Mouse (Mus musculus) adrenal gland, postnatal 14 days (tissue): ENCODE results near the gene Prdm10. TPM values are rescaled to one million over a fixed set of nuclear protein-coding genes. Genes with fewer than 3 reads are reported as not detected.

Source experiments
- DNase-seq: peaks from one replicate; pipeline ENCODE4 v3.0.0; 2021; ENCODE audit warnings: mixed read lengths
- total RNA-seq: library from RNA; stranded (reverse); gene quantifications from 2 replicates; pipeline ENCODE4 v1.2.3, GENCODE M21; 2021

Prdm10 gene
- total RNA-seq, 1 experiment from 2014 or later: 8.0 TPM

DNA sequence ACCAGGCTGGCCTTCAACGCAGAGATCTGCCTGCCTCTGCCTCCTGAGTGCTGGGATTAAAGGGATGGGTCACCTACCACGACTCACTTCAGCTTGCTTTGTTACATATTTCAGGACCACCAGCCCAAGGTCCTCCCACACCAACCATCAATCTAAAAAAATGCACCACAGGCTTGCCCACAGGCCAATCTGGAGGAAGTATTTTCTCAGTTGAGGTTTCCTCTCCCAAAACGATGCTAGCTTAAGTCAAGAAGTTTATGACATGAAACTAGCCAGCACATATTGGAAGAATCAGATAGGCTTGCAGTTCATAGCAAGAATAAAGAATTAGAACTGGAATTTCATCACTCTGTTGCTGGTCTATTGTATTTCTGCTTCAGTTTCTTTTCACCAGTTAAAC is 24.0 kb downstream of the Prdm10 start:
- no peak for DNase-seq

DNA sequence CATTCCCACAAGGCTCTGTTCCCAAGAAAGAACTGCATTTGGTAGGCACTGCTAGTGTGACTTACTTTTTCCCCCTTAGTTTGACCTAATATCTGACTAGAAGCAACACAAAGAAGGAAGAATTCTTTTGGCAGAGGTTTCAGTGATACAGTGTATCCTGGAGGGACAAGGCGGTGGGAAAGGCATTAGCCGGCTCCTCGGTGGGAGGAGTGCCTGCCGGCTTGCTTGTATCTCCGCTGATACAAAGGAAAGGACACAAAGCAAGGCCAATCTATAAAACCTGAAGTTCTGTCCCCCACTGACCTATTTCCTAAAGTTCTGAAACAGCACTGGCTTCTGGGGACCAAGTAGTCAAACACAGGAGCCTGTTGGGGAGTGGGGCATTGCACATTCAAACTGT is 24.8 kb downstream of the Prdm10 start:
- no peak for DNase-seq

DNA sequence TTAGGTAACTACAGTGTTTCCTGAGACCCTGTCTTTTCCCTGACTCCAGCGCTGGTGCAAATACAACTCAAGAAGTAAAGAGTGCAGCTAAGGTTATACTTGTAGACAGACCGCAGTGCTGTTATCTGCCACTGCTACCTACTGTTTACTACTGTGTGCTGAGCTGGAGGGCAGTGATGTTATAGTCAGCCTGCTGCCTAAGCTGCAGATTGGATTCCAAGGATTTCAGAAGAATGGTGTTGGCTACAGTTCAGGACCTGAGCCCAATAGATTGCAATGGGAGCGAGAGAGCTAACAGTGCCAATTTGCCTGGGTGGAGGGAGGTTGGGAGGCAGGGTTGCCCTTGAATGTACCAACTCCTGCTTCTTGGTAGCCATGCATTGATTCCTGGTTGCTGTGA is 25.5 kb downstream of the Prdm10 start:
- peak; percentile 65 for DNase-seq

DNA sequence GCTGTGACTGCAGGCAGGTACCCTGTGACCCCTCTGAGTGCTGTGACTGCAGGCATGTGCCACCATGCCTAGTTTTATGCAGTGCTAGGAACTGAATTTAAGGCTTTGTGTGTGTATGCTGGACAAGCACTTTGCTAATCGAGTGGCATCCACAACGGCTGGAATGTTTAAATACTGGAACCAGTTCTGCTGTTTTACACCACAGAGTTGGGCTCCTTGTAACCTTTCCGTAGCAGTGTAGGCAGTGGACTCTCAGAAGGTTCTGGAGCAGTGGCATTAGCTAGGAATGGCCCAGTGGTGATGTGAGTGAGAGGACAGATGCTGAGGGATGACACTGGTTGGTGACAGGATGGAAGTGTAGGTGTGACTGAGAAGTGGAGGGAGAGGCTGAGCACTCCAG is 26.9 kb downstream of the Prdm10 start:
- DNase-seq: no peak

DNA sequence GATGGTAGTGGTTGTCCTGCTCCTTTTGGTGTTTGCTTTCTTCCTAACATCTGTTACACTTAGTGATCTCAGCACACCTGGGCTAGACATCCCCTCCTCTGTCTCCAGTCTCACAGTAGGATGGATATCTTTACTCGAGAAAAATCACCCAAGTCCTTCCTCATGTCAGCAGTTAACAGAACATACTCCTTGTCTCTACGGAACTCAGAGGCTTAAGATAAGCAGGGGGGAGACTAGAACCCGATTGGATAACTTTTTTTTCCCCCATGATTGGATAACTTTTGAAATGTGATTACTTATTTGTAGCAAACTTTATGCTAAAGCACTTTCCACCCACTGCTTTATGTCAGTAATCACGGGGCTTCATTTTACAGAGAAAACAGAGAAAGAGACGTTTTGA is 28.7 kb downstream of the Prdm10 start:
- no peak for DNase-seq

DNA sequence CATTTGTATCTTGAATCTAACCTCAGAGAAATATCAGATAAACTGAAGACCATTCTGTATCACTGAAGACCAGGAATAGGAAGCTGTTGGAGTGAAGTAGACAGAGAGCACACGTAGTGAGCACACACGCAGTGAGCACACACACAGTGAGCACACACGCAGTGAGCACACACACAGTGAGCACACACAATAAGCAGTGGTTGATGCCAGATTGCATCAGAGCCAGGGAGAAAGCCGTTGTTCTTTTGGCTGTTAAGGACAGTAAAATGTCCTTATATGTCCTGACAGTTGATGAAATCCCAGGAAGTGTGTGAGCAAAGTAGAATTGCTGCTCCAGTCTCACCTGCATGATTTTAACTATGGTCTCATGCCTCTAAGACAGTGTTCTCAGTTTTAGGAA is 30.3 kb downstream of the Prdm10 start:
- DNase-seq: no peak

DNA sequence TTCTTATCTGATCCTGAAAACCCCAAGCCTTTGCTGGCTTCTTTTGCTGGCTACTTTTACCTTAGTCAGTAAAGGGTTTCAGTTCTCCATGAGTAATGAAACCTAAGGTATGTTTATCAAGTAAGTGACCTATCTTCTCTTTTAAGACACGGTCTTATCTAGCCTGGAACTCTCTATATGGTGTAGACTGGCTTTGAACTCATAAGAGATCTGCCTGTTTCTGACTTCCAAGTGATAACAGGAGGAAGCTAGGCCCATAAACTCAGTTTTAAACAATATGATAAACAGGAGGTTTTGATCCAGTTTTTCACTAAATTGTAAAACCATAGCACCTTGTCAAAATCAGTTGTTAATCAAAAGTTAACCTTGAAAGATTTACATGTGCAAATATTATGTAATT is 33.5 kb downstream of the Prdm10 start:
- no peak for DNase-seq

DNA sequence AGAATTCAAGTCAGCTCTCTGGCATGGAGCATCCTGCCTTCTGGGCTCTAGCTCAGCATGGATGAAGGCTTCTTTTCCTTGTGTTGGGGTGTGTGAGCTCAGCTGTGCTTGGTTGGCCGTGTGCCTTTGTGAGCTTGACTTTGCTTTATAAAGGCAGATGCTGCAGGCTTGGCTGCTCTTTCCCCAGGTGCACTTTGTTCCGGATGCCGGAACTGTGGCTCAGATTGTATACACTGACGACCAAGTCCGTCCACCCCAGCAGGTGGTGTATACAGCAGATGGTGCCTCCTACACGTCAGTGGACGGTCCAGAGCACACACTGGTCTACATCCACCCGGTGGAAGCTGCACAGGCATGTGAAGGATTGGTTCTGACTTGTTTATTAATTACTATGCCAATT is 35.6 kb downstream of the Prdm10 start:
- DNase-seq: no peak

DNA sequence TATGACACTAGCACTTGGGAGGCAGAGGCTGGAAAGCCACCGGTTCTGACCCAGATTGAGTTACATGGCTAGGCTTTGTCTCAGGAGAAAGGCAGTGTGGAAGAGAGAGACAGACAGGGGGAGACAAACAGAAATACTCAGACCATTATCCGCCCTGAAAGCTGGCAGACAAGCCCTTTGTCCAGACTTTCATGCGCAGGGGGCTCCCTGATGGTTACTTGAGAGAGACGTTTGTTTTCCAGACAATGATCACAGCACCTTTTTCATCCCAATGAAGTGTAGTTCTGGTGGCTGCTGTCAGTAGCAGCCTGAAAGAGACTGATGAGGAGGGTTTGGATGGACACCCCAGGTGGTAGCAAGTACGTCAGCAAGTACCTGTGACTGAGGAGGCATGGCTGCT is 38.6 kb downstream of the Prdm10 start:
- DNase-seq: no peak

DNA sequence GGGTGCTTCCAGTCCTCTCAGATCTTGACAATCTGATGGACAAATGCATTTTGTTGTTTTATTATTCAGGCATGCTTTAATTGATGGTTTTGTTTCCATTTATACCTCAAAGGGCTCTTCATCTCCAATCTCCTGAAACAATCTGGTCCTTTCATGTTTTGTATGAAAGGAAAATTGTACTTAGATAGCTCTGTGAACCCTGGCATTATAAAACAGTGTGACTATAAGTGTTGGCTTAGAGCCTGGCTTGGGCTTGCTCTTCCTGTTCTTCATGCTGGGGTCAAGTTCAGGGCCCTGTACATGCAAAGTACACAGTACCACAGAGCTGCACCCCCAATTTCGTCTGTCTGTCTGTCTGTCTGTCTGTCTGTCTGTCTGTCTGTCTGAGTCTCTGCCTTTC is 40.4 kb downstream of the Prdm10 start:
- DNase-seq: no peak

DNA sequence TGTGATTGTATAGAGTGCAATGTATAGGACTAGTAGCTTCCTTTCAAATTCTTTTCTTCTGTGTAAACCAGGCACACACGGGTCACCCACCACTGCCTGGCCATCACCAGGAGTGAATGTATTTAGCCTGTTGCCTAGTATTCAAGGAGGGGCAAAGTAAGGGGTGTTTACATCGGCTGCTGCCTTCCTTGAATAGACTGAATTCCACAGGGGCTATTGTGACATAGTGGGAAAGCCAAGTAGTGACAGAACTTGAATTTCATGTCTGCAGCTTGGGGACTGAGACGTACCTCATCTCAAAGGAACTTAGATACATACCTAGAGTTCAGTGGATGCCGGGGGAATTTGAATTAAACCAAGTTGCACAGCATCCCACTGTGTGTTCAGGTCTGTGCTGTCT is 41.2 kb downstream of the Prdm10 start:
- no peak for DNase-seq

DNA sequence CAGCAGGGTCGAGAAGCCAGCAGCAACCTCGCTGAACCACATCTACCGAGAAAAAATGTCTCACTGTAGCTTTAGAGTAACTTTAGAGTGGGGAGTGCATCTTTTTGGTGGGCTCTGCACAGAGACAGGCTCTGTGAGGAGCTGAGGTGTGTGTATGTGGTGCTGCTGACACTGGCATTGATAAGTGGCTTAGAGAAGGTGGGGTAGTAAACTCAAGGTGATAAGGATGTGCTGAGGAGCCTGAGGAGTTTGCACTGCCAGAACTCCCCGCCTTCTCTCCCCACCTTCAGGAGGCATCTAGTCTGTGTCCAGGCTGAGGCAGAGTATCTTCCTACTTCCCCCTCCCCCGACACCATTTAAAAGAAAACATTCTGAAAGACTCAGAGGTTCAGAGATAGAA is 41.8 kb downstream of the Prdm10 start:
- DNase-seq: no peak

DNA sequence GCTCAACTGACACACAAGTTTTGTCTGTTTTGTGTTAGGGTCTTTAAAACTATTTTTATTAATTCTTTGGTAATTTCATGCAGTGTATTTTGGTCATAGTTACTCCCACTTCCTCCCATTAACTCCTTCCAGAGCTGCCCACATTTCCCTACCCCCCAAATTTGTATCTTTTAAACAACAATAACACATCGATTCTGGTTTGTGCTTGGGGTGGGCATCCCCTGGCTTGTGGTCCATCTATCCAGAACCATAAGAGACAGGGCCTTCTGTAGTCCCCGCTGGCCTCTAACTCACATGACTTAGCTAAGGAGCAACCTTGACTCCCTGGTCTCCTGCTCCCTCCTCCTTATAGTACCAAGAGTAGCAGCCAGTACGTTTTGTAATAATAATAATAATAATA is 50.5 kb downstream of the Prdm10 start:
- DNase-seq: no peak

DNA sequence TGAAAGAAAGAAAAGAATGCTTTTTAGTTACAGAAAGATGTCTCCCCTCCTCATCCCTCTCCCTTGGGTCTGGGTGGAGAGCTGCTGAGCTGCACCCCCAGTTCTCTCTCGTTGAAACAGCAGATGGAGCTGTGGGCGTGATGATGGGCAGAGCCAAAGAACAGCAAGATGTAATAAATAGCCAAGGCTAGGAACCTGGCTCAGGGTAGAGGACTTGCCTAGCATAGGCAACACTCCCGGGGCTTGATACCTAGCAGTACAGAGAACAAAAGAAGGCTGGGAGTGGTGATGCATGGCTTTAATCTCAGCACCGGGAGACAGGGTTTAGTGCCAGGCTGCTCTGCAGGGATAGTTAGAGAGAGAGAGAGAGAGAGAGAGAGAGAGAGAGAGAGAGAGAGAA is 50.9 kb downstream of the Prdm10 start:
- DNase-seq: no peak

DNA sequence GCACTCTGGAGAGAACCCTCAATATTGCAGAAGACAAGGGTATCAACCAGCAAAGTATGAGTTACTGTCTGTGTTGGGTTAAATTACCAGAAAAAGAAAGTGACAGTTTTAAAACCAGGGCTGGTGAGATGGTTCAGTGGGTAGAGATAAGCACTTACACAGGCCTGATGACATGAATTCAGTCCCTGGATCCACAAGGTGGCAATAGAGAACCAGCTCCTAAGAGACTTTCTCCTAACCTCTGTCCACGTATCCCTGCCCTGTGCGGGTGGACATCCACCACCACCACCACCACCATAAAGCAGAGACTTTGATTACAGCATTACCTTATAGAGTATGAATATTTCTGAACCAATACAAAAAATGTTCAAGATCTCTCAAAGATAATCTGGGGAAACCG is 51.6 kb downstream of the Prdm10 start:
- DNase-seq: peak; percentile 31

DNA sequence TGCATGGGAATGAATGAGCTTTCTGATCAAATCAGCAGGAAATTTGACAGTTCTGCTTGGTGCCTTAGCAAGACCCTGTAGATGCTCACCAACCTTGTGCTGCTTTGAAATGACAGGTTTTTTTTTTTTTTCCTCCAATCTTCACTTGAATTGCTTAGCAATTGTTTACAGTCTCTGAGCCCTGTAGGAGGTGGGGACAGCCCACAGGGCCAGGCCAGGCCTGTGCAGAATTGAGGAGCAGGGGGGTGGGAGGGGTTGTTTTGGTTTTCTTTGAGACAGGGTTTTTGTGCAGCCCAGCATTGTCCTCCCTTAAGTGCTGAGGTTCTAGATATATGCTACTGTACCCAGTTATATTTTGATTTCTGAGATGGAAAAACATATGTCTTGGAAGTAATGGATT is 52.5 kb downstream of the Prdm10 start:
- no peak for DNase-seq

DNA sequence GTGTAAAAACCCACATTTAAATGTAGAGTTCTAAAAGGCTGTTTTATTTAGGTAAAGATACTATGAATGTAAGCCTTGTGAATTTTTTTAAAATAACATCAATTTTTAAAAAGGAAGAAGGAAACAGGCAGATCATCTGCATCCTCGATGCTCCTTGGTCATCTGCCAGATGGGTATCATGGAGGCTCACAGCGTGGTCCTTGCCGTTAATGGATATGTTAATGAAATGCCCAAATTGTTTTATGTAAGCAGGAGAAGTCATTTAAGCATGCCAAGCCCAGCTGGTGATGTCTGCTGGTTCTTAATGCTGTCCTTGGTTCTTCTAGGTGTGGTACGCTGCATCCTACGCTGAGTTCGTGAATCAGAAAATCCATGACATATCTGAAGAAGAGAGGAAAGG is 54.7 kb downstream of the Prdm10 start:
- DNase-seq: no peak

DNA sequence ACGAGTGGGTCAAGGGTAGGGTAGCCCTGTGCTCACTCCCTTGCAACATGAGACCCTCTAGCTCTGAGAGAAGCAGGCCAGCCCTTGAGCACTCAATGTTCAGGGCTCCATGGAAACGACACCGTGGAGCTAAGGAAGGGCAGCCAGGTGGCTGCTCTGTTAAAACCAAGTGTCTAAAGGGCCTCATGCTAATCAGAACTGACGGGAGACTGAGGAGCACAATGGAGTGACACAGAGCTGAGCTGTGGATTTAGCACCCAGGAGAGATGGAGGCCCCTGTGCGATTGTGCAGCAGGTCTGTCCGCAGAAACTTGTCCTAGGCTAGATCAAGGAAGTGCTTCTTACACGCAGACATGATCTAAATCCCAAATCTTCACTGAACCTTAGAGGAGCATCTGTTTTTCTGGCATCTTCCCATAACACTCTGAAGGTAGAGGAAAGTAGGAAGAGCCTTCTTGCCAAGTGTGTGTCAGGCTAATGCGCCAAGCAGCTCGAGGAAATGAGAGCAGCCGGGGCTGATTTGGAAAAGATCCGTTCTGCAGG is 64.0 kb downstream of the Prdm10 start:
- DNase-seq: no peak

DNA sequence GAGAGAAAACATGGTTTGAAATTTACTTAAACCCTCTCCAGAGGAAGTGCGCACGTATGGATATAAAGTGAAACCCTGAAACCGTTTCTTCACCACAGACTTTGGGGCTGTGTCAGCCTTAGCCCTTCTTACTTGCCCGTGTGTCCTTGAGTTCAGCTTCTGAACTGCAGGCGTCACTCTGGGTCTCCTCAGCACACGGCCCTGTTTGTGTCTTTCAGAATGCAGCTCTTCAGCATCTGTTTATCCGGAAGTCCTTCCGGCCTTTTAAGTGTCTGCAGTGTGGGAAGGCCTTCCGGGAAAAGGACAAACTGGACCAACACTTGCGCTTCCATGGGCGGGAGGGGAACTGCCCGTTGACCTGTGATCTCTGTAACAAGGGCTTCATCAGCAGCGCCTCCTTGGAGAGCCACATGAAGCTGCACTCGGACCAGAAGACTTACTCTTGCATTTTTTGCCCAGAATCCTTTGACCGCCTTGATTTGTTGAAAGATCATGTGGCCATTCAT is 66.3 kb downstream of the Prdm10 start:
- DNase-seq: no peak

DNA sequence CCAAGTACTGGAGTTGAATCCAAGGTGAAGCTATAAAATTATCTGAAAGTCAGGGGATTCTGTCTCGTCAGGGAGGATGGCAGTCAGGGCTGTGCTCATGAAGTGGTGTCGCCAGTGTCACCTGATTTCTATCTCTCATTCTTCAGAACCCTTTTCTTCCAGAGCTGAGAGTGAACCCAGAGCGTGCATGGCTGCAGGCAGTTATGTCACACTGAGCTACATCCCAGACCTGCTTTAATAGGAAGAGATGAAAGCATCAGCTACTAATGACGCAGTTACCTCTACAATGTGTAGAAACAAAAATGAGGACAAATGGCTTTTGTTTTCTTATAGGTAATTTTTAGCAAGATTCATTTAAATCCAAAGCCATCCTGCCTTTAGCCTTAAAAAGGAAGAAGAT is 68.1 kb downstream of the Prdm10 start:
- DNase-seq: no peak

DNA sequence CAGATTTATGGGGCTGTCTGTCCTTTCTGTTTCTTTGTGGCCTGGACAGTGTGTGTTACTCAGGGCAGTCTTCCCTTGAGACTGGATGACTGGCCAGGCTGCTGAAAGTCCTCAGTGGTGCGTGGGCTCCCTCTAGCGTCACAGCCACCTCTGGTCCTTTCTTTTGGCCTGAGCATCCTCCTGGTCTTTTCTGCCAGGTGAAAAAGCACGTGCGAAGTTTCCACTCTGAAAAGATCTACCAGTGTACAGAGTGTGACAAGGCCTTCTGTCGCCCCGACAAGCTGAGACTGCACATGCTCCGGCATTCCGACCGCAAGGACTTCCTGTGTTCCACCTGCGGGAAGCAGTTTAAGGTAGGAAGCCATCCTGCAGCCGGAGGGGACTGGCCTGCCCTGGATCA is 68.6 kb downstream of the Prdm10 start:
- peak; percentile 85 for DNase-seq

DNA sequence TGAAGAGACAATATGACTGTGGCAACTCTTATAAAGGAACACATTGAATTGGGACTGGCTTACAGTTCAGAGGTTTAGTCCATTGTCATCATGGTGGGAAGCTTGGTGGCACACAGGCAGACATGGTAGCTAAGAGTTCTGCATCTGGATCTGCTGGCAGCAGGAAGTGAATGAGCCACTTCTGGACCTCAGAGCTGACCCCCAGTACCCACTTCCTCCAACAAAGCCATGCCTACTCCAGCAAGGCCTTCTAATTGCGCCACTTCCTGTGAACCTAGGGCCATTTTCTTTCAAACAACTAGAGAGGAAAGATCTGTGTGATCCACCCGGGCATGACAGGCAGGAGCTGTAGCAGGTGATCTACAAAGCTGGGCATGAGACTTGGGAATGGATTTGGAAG is 72.4 kb downstream of the Prdm10 start:
- no peak for DNase-seq

DNA sequence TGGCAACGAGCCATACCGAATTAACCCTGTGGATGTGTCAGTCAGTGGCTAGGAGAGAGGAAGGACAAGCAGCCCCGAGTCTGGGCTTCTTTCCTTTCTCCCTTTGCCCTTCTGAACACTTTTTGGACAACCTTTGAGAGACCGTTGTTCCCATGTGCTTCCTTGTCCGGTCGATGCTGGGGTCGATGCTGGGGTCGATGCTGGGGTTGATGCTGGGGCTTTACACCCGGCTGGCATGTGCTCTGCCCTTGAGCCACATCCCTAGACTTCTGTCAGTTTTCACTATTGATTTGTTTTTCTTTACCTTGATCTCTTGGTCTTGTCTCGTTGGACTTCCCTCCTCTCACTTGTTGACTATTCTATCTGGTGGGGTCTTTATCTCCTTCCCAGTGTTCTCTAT is 73.2 kb downstream of the Prdm10 start:
- DNase-seq: no peak

DNA sequence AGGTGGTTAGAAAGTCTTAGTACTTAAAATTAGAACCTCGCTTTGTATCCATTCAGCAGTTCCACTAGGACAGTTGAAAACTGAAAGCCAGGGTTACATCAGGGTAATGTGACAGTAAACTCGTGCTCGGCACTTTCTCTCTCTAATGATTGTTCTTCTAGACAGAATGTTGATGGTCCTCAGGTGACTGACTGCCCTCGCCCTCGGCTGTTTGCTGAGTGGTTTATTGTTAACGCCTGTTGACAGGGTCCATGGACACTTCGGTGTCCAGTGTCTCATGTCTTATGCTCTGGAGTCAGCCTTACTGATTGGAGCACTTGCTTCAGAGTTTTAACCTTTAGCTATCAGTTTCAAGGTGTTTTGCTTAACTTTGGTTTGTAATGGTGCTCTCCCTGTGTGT is 73.7 kb downstream of the Prdm10 start:
- DNase-seq: no peak
